Mouse (Mus musculus): ENCODE results near the gene Irf8. TPM values are rescaled to one million over a fixed set of nuclear protein-coding genes. Genes with fewer than 3 reads are reported as not detected.
A peak's percentile ranks its signal among the peaks of the same experiment; 100 is the strongest.

Irf8 gene
- total and polyA plus RNA-seq, 2 experiments from 2014 or later = 11.5 to 15.2 TPM

- no peaks in the 10 kb centered on the region for H3K36me3 ChIP-seq (replicated peaks; ENCODE audit: control insufficient read depth, insufficient read depth, low read length)
- TF ChIP-seq CTCF (IDR thresholded peaks at IDR 0.05; ENCODE audit: low read depth) (no peak), EP300 (IDR thresholded peaks at IDR 0.05; ENCODE audit: low read depth) (no peak)
- no peak overlapping the region for H3K4me3 ChIP-seq (ENCODE audit: low read depth, low read length)
- H3K27me3 ChIP-seq (ENCODE audit: control insufficient read depth, insufficient read depth, low read length) = peaks cover 3% of the 10 kb centered on the region; the same call in 1 of the 2 replicates
- no peaks in the 10 kb centered on the region for H3K9me3 ChIP-seq (replicated peaks; ENCODE audit: control insufficient read depth, low read length)
- ATAC-seq (ENCODE audit: insufficient read depth, low read depth) (peak; percentile 26; the same call in 1 of the 2 replicates), DNase-seq (ENCODE audit: low spot score) (no peak)
- no peak overlapping the region for H3K4me2 ChIP-seq (ENCODE audit: low read depth, low read length)
- 67% methylated on average over 12 of the region's 12 CpGs for WGBS
- no peak overlapping the region for H3K9ac ChIP-seq (replicated peaks; ENCODE audit: low read depth, low read length)
- H3K27ac ChIP-seq (ENCODE audit: low read depth) = peak overlapping the region; percentile 64
- no peaks in the 10 kb centered on the region for H3K4me1 ChIP-seq (ENCODE audit: control insufficient read depth, insufficient read depth)
These were observed 7.2 kb downstream of the Irf8 start for GRCm38 (mm10) chr8:120743149-120743897.

DNA sequence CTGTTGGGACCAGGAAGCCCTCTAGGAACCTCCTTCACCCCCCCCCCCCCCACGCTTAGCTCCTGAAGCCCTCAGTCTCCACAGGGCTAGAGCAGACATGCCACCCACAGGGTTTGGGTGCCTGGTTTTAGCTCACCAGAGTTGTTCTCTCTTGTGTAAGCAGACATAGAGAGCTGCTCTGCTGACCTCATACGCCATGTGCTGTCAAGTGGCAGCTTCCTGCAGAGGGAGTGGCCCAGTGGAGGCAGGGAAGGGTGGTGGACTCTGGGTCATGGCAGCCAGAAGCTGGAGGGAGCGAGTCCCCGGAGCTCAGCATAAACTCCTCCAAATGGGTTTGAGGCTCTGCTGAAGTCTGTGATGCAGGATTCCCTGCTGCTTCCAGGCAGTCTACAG lies 7.7 kb downstream of the Irf8 start:
- Histone ChIP-seq H3K4me1 (ENCODE audit: control insufficient read depth, insufficient read depth) (no peaks in the 10 kb centered on the region), H3K4me2 (ENCODE audit: low read depth, low read length) (no peak overlapping the region), H3K9ac (replicated peaks; ENCODE audit: low read depth, low read length) (no peak overlapping the region), H3K27ac (ENCODE audit: low read depth) (peak overlapping the region; percentile 64), H3K36me3 (replicated peaks; ENCODE audit: control insufficient read depth, insufficient read depth, low read length) (no peaks in the 10 kb centered on the region), H3K4me3 (ENCODE audit: low read depth, low read length) (no peak overlapping the region), H3K27me3 (ENCODE audit: control insufficient read depth, insufficient read depth, low read length) (no peaks in the 10 kb centered on the region), H3K9me3 (replicated peaks; ENCODE audit: control insufficient read depth, low read length) (no peaks in the 10 kb centered on the region)
- no peak for TF ChIP-seq EP300 (IDR thresholded peaks at IDR 0.05; ENCODE audit: low read depth)
- TF ChIP-seq CTCF (IDR thresholded peaks at IDR 0.05; ENCODE audit: low read depth) = no peak
- WGBS = 57% methylated on average over 4 of the region's 4 CpGs
- ATAC-seq (ENCODE audit: insufficient read depth, low read depth) (peak; percentile 52), DNase-seq (ENCODE audit: low spot score) (no peak)

GRCm38 (mm10) chr8:120744448-120744847 lies 8.3 kb downstream of the Irf8 start:
- Histone ChIP-seq H3K27ac (ENCODE audit: low read depth) (peak overlapping the region; percentile 64), H3K9ac (replicated peaks; ENCODE audit: low read depth, low read length) (no peak overlapping the region)

DNA sequence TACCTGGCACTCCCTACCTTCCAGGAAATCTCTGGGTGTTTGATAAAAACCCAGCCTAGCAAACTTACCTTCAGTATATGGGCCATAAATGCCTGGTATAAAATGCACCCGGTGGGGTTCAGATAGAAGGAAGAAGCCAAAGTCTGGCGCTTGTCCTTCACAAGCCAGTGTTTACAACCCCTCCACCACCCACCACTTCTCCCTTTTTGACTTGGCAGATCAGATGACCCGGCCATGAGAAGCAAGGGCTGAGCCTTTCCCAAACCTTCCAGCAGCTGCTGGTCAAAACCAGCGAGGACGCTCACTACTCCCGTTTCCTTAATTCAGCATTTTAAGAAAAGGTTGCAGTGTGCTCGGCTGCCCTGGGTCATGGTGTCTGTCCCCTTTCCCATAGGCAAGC lies 9.1 kb downstream of the Irf8 start:
- Histone ChIP-seq H3K27me3 (ENCODE audit: control insufficient read depth, insufficient read depth, low read length) (no peaks in the 10 kb centered on the region), H3K4me1 (ENCODE audit: control insufficient read depth, insufficient read depth) (no peaks in the 10 kb centered on the region), H3K4me2 (ENCODE audit: low read depth, low read length) (no peak overlapping the region), H3K4me3 (ENCODE audit: low read depth, low read length) (no peak overlapping the region), H3K9me3 (replicated peaks; ENCODE audit: control insufficient read depth, low read length) (no peaks in the 10 kb centered on the region), H3K9ac (replicated peaks; ENCODE audit: low read depth, low read length) (no peak overlapping the region), H3K36me3 (replicated peaks; ENCODE audit: control insufficient read depth, insufficient read depth, low read length) (no peaks in the 10 kb centered on the region), H3K27ac (ENCODE audit: low read depth) (no peak overlapping the region)
- 78% methylated on average over 7 of the region's 7 CpGs for WGBS
- ATAC-seq (ENCODE audit: insufficient read depth, low read depth) = no peak
- DNase-seq (ENCODE audit: low spot score) = no peak
- TF ChIP-seq EP300 (IDR thresholded peaks at IDR 0.05; ENCODE audit: low read depth) = no peak
- no peak for TF ChIP-seq CTCF (IDR thresholded peaks at IDR 0.05; ENCODE audit: low read depth)

More at GRCm38 (mm10) chr8:120744448-120744847, 8.3 kb downstream of the Irf8 start:
- no peaks in the 10 kb centered on the region for H3K36me3 ChIP-seq (replicated peaks; ENCODE audit: control insufficient read depth, insufficient read depth, low read length)
- 84% methylated on average over 5 of the region's 5 CpGs for WGBS
- no peaks in the 10 kb centered on the region for H3K4me1 ChIP-seq (ENCODE audit: control insufficient read depth, insufficient read depth)
- no peaks in the 10 kb centered on the region for H3K27me3 ChIP-seq (ENCODE audit: control insufficient read depth, insufficient read depth, low read length)
- H3K4me3 ChIP-seq (ENCODE audit: low read depth, low read length) = no peak overlapping the region
- no peak for TF ChIP-seq CTCF (IDR thresholded peaks at IDR 0.05; ENCODE audit: low read depth)
- no peak for TF ChIP-seq EP300 (IDR thresholded peaks at IDR 0.05; ENCODE audit: low read depth)
- H3K9me3 ChIP-seq (replicated peaks; ENCODE audit: control insufficient read depth, low read length) = no peaks in the 10 kb centered on the region
- H3K4me2 ChIP-seq (ENCODE audit: low read depth, low read length) = no peak overlapping the region
- ATAC-seq (ENCODE audit: insufficient read depth, low read depth) = 0 out of 2 replicates have a peak, but pooled peaks have one; percentile 2
- DNase-seq (ENCODE audit: low spot score) = no peak

DNA sequence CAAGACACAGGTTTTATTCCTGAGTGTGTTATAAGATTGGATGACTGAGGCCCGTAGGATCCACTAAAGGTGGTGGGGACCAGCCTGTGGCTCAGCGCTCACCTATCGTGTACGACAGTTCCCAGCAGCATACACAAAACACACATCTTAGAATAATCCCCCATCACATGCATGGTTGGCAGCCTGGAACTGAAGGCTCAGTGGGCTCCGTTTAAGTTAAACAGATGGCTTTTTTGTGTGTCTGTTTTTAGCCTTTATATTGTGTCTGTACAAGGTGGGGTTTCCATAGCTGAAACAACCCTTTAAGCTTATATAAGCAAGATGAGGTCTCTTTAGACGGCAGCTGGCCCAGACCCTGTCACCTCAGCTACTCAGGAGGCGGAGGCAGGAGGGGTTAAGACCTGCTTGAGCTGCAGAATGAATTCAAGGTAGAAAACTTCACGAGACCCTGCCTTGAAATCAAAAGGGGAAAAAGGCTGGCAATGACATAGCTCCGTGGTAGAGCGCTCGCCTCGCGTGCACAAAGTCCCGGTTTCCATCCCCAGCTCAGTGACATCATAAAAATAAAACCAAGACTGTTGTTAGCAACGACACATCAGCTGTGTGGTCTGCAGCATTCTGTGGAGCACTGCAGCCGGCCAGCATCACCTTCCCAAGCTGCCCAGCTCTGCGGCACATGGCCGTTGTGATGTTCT lies 10.0 kb downstream of the Irf8 start:
- 82% methylated on average over 18 of the region's 18 CpGs for WGBS
- TF ChIP-seq CTCF (IDR thresholded peaks at IDR 0.05; ENCODE audit: low read depth) (no peak), EP300 (IDR thresholded peaks at IDR 0.05; ENCODE audit: low read depth) (no peak)
- H3K9ac ChIP-seq (replicated peaks; ENCODE audit: low read depth, low read length) = no peak overlapping the region
- no peak overlapping the region for H3K27ac ChIP-seq (ENCODE audit: low read depth)
- no peak for DNase-seq (ENCODE audit: low spot score)
- no peaks in the 10 kb centered on the region for H3K36me3 ChIP-seq (replicated peaks; ENCODE audit: control insufficient read depth, insufficient read depth, low read length)
- no peaks in the 10 kb centered on the region for H3K9me3 ChIP-seq (replicated peaks; ENCODE audit: control insufficient read depth, low read length)
- H3K4me2 ChIP-seq (ENCODE audit: low read depth, low read length) = no peak overlapping the region
- peaks cover under 1% of the 10 kb centered on the region; the same call in 1 of the 2 replicates for H3K4me1 ChIP-seq (ENCODE audit: control insufficient read depth, insufficient read depth)
- no peaks in the 10 kb centered on the region for H3K27me3 ChIP-seq (ENCODE audit: control insufficient read depth, insufficient read depth, low read length)
- no peak for ATAC-seq (ENCODE audit: insufficient read depth, low read depth)
- H3K4me3 ChIP-seq (ENCODE audit: low read depth, low read length) = no peak overlapping the region

All from heart, postnatal 0 days (tissue).